ENCODE assay signal across 8 mouse cellular contexts in the genomic region with DNA sequence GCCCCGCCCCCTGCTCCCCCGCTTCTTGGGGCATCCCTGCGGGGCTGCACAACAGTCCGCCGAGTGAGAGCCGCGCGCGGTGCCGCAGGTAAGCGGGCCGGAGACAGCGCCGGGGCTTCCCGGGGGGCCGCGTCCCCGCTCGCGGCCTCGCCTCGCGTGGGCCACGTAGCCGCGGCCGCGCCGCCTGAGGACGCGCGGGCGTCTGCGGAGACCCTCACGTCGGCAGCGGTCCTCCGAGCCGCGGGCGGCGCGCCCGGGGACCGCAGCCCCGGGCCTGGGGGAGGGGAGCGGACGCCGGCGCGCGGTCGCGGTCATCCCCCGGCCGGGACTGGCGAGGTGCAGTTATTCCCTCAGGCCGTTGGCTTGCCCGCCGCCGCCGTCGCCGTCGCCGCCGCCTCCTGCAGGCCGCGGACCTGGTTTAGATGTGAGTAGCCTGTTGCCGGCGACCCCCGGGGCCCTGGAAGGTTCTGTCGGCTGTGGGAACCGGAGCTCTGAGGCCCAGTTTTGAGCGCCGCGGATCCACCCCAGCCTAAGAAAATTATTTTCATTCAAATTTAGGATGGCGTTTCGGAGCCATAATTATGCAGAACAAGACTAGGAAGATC. TPM values are rescaled to one million over a fixed set of nuclear protein-coding genes. Genes with fewer than 3 reads are reported as not detected.
DNase-seq lines count a peak whose midpoint lies in the region; ATAC-seq lines count a peak whose summit lies in the region.

No protein-coding gene starts in this region.

- ATAC-seq in embryonic facial prominence, embryonic 13.5 days (ENCODE audit: insufficient number of reproducible peaks, insufficient read depth, low FRiP score, low TSS enrichment, low read depth), result no peak
- no peak for ATAC-seq in intestine, embryonic 14.5 days (replicated peaks; ENCODE audit: low FRiP score, low TSS enrichment, low read depth)
- ATAC-seq in monocyte, adult 5-6 weeks (replicated peaks; ENCODE audit: insufficient number of reproducible peaks, low FRiP score, low TSS enrichment, poor library complexity, severe bottlenecking), result no peak

- H3K9ac ChIP-seq in embryonic facial prominence, embryonic 13.5 days, result peak overlapping the region; percentile 97
- peak overlapping the region; percentile 85 for H3K9ac ChIP-seq in intestine, embryonic 14.5 days (ENCODE audit: low read length)

- H3K9me3 ChIP-seq in embryonic facial prominence, embryonic 13.5 days, result no peaks in the 10 kb centered on the region
- H3K9me3 ChIP-seq in intestine, embryonic 14.5 days (ENCODE audit: control insufficient read depth, low read length), result no peaks in the 10 kb centered on the region
- no peaks in the 10 kb centered on the region for H3K9me3 ChIP-seq in midbrain, embryonic 10.5 days (replicated peaks)

- under 1% methylated on average over 73 of the region's 79 CpGs for WGBS in embryonic facial prominence, embryonic 13.5 days
- WGBS in intestine, embryonic 14.5 days, result under 1% methylated on average over 69 of the region's 79 CpGs
- WGBS in midbrain, embryonic 10.5 days, result under 1% methylated on average over 79 of the region's 79 CpGs

- H3K4me1 ChIP-seq in embryonic facial prominence, embryonic 13.5 days, result peaks cover 38% of the 10 kb centered on the region
- H3K4me1 ChIP-seq in intestine, embryonic 14.5 days (replicated peaks; ENCODE audit: control insufficient read depth, insufficient read depth, low read length), result peaks cover 18% of the 10 kb centered on the region
- peaks cover 27% of the 10 kb centered on the region for H3K4me1 ChIP-seq in midbrain, embryonic 10.5 days

- H3K4me2 ChIP-seq in embryonic facial prominence, embryonic 13.5 days, result peak overlapping the region; percentile 90
- H3K4me2 ChIP-seq in intestine, embryonic 14.5 days (ENCODE audit: low read length), result peak overlapping the region; percentile 91

- no peaks in the 10 kb centered on the region for H3K27me3 ChIP-seq in embryonic facial prominence, embryonic 13.5 days
- no peaks in the 10 kb centered on the region for H3K27me3 ChIP-seq in intestine, embryonic 14.5 days (replicated peaks; ENCODE audit: control insufficient read depth, insufficient read depth, low read length)
- H3K27me3 ChIP-seq in midbrain, embryonic 10.5 days (ENCODE audit: low read depth, poor library complexity, severe bottlenecking), result peaks cover 24% of the 10 kb centered on the region

- H3K36me3 ChIP-seq in embryonic facial prominence, embryonic 13.5 days, result no peaks in the 10 kb centered on the region
- H3K36me3 ChIP-seq in intestine, embryonic 14.5 days (ENCODE audit: control insufficient read depth, insufficient read depth, low read length), result no peaks in the 10 kb centered on the region
- no peaks in the 10 kb centered on the region for H3K36me3 ChIP-seq in midbrain, embryonic 10.5 days

- peak overlapping the region; percentile 91 for H3K4me3 ChIP-seq in embryonic facial prominence, embryonic 13.5 days
- H3K4me3 ChIP-seq in intestine, embryonic 14.5 days (ENCODE audit: low read depth, low read length), result peak overlapping the region; percentile 75
- H3K4me3 ChIP-seq in midbrain, embryonic 10.5 days, result peak overlapping the region; percentile 87

- DNase-seq in cerebellum, postnatal 36 days, result peak; percentile 34 to 43
- DNase-seq in cerebellum, adult 11 months, result no peak
- DNase-seq in right cerebral cortex, postnatal 14 days, result peak; percentile 26
- no peak for DNase-seq in right cerebral cortex, adult 18-20 months
- DNase-seq in intestine, embryonic 14.5 days (ENCODE audit: low spot score), result peak; percentile 76
- DNase-seq in midbrain, embryonic 10.5 days (ENCODE audit: low spot score), result peak; percentile 65

- H3K27ac ChIP-seq in embryonic facial prominence, embryonic 13.5 days, result peak overlapping the region; percentile 94
- peak overlapping the region; percentile 85 for H3K27ac ChIP-seq in intestine, embryonic 14.5 days (ENCODE audit: low read depth)
- peak overlapping the region; percentile 98 for H3K27ac ChIP-seq in midbrain, embryonic 10.5 days (replicated peaks)

RNA-seq across cellular contexts. Expression of a gene that starts 1.4 kb away (rescaled TPM):
- 49.9 and 52.2 TPM in 2 replicates for polyA plus RNA-seq in embryonic facial prominence, embryonic 13.5 days (2015; fragmentation: Nextera tagmentation; extraction: Ambion mirVana)
- polyA plus RNA-seq in intestine, embryonic 14.5 days (2014; fragmentation: Nextera tagmentation; extraction: Ambion mirVana), result 27.3 and 31.9 TPM in 2 replicates
- 34.5 and 37.3 TPM in 2 replicates for polyA plus RNA-seq in midbrain, embryonic 10.5 days (2016; fragmentation: Nextera tagmentation; extraction: Ambion mirVana)
- 60.3 to 91.9 TPM (median 84.4 TPM) in 3 replicates for total RNA-seq in monocyte, adult 5-6 weeks (2017)

Comparison
In these comparisons a context has a peak if more than half of its experiments do, and no peak if none do; other contexts are left out.
1. DNase-seq: peak in cerebellum, postnatal 36 days (2 of 2), right cerebral cortex, postnatal 14 days (single experiment), intestine, embryonic 14.5 days (single experiment) and midbrain, embryonic 10.5 days (single experiment); none in cerebellum, adult 11 months (single experiment) and right cerebral cortex, adult 18-20 months (single experiment).
2. Peak in every context shown above with its lines, with median percentiles within 50 percentile points of each other: H3K27ac ChIP-seq and H3K4me3 ChIP-seq.